Comparison of ENCODE assay signal across 34 mouse cellular contexts in the genomic region with DNA sequence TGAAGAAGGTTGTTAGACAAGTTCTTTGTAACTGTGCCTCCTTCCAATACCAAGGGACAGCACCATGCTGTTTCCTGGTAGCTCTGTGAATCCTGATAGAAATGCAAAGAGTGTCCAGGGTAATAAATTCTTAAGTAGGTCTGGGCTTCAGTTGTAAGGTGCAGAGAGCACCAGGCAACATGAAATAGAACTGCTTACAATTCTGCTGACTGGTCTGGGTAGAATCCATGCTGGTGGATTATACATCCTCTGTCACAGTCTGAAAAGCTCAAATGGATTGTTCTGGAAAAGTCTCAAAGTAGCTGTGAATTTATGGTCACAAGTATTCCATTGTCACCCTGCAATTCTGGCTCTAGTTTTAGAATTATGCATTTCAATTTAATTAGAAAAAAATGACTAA.
"Had no signal": no experiment of that assay in that cellular context is flagged by ENCODE, and none has a peak within 500 bp of the region (broad histone marks: within the 10 kb centered on the region; RNA-seq: fewer than 3 reads in every experiment).

No protein-coding gene starts in this region.

- H3K9ac ChIP-seq: heart, embryonic 12.5 days; heart, embryonic 13.5 days; heart, embryonic 15.5 days; hindbrain, embryonic 12.5 days; hindbrain, embryonic 13.5 days; hindbrain, embryonic 14.5 days; hindbrain, embryonic 15.5 days; intestine, embryonic 15.5 days; kidney, embryonic 15.5 days had no signal

- ATAC-seq: hindbrain, embryonic 16.5 days; hindbrain, postnatal 0 days; inflammation-experienced regulatory T-cells, adult 6 months; intestine, embryonic 15.5 days; intestine, embryonic 16.5 days; intestine, postnatal 0 days had no signal

- H3K27ac ChIP-seq: heart, adult 2 months; heart, embryonic 10.5 days; heart, embryonic 13.5 days; heart, embryonic 15.5 days; hindbrain, embryonic 10.5 days; hindbrain, embryonic 12.5 days; hindbrain, embryonic 13.5 days; hindbrain, embryonic 14.5 days; hindbrain, embryonic 15.5 days; hindbrain, postnatal 0 days; intestine, embryonic 15.5 days; kidney, embryonic 15.5 days; layer of hippocampus, adult 2 months had no signal

- H3K9me3 ChIP-seq: heart, embryonic 10.5 days; heart, embryonic 12.5 days; heart, embryonic 13.5 days; heart, embryonic 15.5 days; hindbrain, embryonic 10.5 days; hindbrain, embryonic 13.5 days; hindbrain, embryonic 15.5 days; intestine, embryonic 15.5 days; kidney, embryonic 15.5 days had no signal

- H3K4me2 ChIP-seq: heart, embryonic 11.5 days; heart, embryonic 12.5 days; heart, embryonic 13.5 days; heart, embryonic 15.5 days; hindbrain, embryonic 12.5 days; hindbrain, embryonic 13.5 days; hindbrain, embryonic 14.5 days; hindbrain, embryonic 15.5 days; intestine, embryonic 15.5 days; kidney, embryonic 15.5 days had no signal

- H3K4me3 ChIP-seq: heart, adult 2 months; heart, embryonic 10.5 days; heart, embryonic 12.5 days; heart, embryonic 13.5 days; heart, embryonic 15.5 days; hindbrain, embryonic 10.5 days; hindbrain, embryonic 12.5 days; hindbrain, embryonic 13.5 days; hindbrain, embryonic 15.5 days; intestine, embryonic 15.5 days; kidney, embryonic 15.5 days; layer of hippocampus, adult 2 months had no signal

- H3K27me3 ChIP-seq: heart, embryonic 12.5 days; heart, embryonic 13.5 days; heart, embryonic 15.5 days; hindbrain, embryonic 12.5 days; hindbrain, embryonic 13.5 days; hindbrain, embryonic 15.5 days; intestine, embryonic 15.5 days; kidney, embryonic 15.5 days had no signal

- H3K4me1 ChIP-seq: heart, embryonic 10.5 days; heart, embryonic 12.5 days; heart, embryonic 13.5 days; heart, embryonic 15.5 days; hindbrain, embryonic 10.5 days; hindbrain, embryonic 12.5 days; hindbrain, embryonic 13.5 days; hindbrain, embryonic 15.5 days; intestine, embryonic 15.5 days; kidney, embryonic 15.5 days had no signal

- DNase-seq: heart, adult 2 months; heart, postnatal 10 days; heart, postnatal 14 days; heart, postnatal 36 days; heart, postnatal 4 days; kidney, adult 11 months; kidney, adult 18-20 months; kidney, adult 2 months; kidney, adult 9 months; kidney, postnatal 10 days; kidney, postnatal 14 days; kidney, postnatal 25 days; kidney, postnatal 36 days; kidney, postnatal 4 days; layer of hippocampus, adult 9-11 months; layer of hippocampus, postnatal 36 days had no signal

- H3K36me3 ChIP-seq: heart, embryonic 10.5 days; heart, embryonic 12.5 days; heart, embryonic 13.5 days; heart, embryonic 15.5 days; hindbrain, embryonic 10.5 days; hindbrain, embryonic 12.5 days; hindbrain, embryonic 13.5 days; hindbrain, embryonic 15.5 days; intestine, embryonic 15.5 days; kidney, embryonic 15.5 days had no signal
